Mouse (Mus musculus) kidney, postnatal 0 days (tissue): Measurements from ENCODE around the gene Ift81. TPM values are rescaled to one million over a fixed set of nuclear protein-coding genes. Genes with fewer than 3 reads are reported as not detected.

Source experiments
- ATAC-seq: fragments of 200-750 bp; cut with Nextera tagmentation; replicated peaks from 2 replicates; pipeline ENCODE4 v1.8.0; 2017; ENCODE audit warnings: low read depth, moderate number of reproducible peaks, moderate TSS enrichment, moderate library complexity; ENCODE audit not compliant: low FRiP score
- DNase-seq: peaks from one replicate; pipeline ENCODE4 v3.0.0-alpha.2; 2016; ENCODE audit warnings: low spot score
- H3K27ac ChIP-seq: fragments of 300-500 bp; sonication (generic); 2 replicates; pipeline ENCODE4 v1.5.1; 2014; ENCODE audit warnings: mild to moderate bottlenecking
- H3K27me3 ChIP-seq: fragments of 300-500 bp; sonication (generic); 2 replicates; pipeline ENCODE4 v1.6.1; 2014; ENCODE audit warnings: low read length, mixed read lengths; ENCODE audit not compliant: insufficient read depth
- H3K36me3 ChIP-seq: fragments of 300-500 bp; sonication (generic); 2 replicates; pipeline ENCODE4 v1.6.1; 2014; ENCODE audit warnings: low read length, mixed read lengths; ENCODE audit not compliant: insufficient read depth
- H3K4me1 ChIP-seq: fragments of 300-500 bp; sonication (generic); replicated peaks from 2 replicates; pipeline ENCODE4 v1.6.1; 2014; ENCODE audit warnings: antibody characterized with exemption, low read length, mixed read lengths; ENCODE audit not compliant: insufficient read depth
- H3K4me2 ChIP-seq: fragments of 300-500 bp; sonication (generic); 2 replicates; pipeline ENCODE4 v1.6.1; 2014; ENCODE audit warnings: mild to moderate bottlenecking, low read length, moderate library complexity, mixed read lengths
- H3K4me3 ChIP-seq: fragments of 300-500 bp; sonication (generic); replicated peaks from 2 replicates; pipeline ENCODE4 v1.5.1; 2014; ENCODE audit warnings: low read depth, low read length
- H3K9ac ChIP-seq: fragments of 300-500 bp; sonication (generic); 2 replicates; pipeline ENCODE4 v1.6.1; 2014; ENCODE audit warnings: low read depth, low read length
- H3K9me3 ChIP-seq: fragments of 300-500 bp; sonication (generic); replicated peaks from 2 replicates; pipeline ENCODE4 v1.6.1; 2016; ENCODE audit warnings: low read length, inconsistent platforms, mixed read lengths
- CTCF ChIP-seq: IDR thresholded peaks from 2 replicates; pipeline ENCODE4 v1.5.1; 2016; ENCODE audit warnings: antibody characterized with exemption, low read depth, mild to moderate bottlenecking, moderate library complexity
- WGBS: fragments of 180-500 bp; shearing (Covaris S2); extraction: QIAGEN DNeasy Blood & Tissue Kit; methylation state at CpG from one replicate; pipeline ENCODE4 v1.1.7; 2014; 5-methylcytosine and 5-hydroxymethylcytosine counted together
- polyA plus RNA-seq: library from polyadenylated mRNA; unstranded; fragments of >200 nt; fragmentation: Nextera tagmentation; extraction: Ambion mirVana; gene quantifications from 2 replicates; pipeline ENCODE4 v1.2.1, GENCODE M21; 2015

Gene Ift81
- polyA plus RNA-seq, 1 experiment from 2014 or later = 39.1 TPM

DNA sequence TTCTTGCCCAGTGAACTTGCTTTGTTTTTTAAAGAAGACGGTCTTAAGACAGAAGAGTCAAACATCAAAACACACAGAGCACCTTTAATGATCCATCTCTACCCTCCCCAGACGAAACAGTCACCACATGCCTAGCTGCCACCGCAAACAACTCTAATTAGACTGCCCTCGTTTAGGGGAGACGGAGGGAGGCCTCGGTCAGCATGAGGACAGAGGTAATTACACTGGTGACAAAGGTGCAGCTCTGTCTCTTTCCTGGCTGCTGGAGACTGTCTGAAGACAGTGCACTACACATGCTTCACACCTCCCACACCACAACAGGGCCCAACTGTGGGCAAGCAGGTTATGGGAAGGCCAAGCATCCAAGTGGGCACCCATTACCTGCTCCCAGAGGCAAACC lies 66.5 kb downstream of the Ift81 start:
- ATAC-seq (no peak), DNase-seq (no peak)
- H3K9me3 ChIP-seq = no peaks in the 10 kb centered on the region
- H3K4me3 ChIP-seq = no peak overlapping the region
- no peaks in the 10 kb centered on the region for H3K27me3 ChIP-seq
- no peak overlapping the region for H3K4me2 ChIP-seq
- no peak overlapping the region for H3K9ac ChIP-seq
- 0 out of 2 replicates have a peak, but pooled peaks cover 11% of the 10 kb centered on the region for H3K4me1 ChIP-seq
- H3K36me3 ChIP-seq = no peaks in the 10 kb centered on the region
- TF ChIP-seq CTCF = no peak
- WGBS = 42% methylated on average over 6 of the region's 6 CpGs
- H3K27ac ChIP-seq = no peak overlapping the region

DNA sequence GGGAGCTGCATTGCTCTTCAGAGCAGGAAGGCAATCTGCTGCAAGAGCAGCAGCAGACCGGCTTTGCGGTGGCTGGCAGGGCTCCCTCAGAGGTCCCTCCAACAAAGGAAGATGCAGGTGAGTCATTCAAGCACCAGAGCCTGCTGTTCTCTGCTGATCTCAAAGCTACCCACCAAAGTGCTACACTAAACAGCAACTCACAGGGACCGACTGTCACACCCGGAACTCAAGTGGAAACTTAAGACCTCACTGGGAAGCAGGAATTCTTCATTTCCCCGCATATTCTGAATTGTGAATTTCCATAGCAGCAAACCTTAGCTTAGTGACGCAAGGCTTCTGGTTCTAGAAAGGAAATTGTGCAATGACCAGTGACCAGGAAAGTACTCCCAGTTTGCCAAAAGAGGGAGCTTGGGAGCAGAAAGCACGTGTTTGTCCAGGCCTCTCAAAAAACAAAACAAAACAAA lies 67.0 kb downstream of the Ift81 start:
- H3K4me3 ChIP-seq = no peak overlapping the region
- no peak overlapping the region for H3K4me2 ChIP-seq
- no peaks in the 10 kb centered on the region for H3K27me3 ChIP-seq
- no peaks in the 10 kb centered on the region for H3K36me3 ChIP-seq
- no peaks in the 10 kb centered on the region for H3K9me3 ChIP-seq
- no peak overlapping the region for H3K27ac ChIP-seq
- TF ChIP-seq CTCF = peak; percentile 70
- 0 out of 2 replicates have a peak, but pooled peaks cover 11% of the 10 kb centered on the region for H3K4me1 ChIP-seq
- no peak overlapping the region for H3K9ac ChIP-seq
- WGBS = 44% methylated on average over 7 of the region's 7 CpGs
- no peak for ATAC-seq
- DNase-seq = peak; percentile 91

DNA sequence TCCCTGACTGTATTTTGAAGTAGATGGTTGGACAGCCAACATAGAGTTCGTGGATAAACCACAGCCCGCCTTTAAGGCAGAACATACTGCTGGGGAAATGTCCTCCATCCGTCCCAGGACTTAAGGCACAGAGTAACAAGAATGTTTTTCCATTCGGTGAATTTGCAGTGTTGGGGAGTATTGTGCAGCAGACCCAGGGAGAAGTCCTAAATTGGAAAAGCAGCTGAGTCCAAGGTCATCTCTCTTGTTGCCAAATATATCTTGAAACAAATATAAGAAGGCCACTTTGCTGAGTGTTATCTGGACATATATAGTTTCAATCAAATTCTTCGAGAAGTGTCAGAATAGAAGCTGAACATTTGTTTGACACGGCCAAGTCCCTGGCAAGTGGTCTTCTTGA lies 70.9 kb downstream of the Ift81 start:
- H3K27me3 ChIP-seq = no peaks in the 10 kb centered on the region
- 0 out of 2 replicates have a peak, but pooled peaks cover under 1% of the 10 kb centered on the region for H3K4me1 ChIP-seq
- H3K9ac ChIP-seq = no peak overlapping the region
- no peak for DNase-seq
- no peak overlapping the region for H3K4me3 ChIP-seq
- H3K36me3 ChIP-seq = no peaks in the 10 kb centered on the region
- H3K9me3 ChIP-seq = no peaks in the 10 kb centered on the region
- no peak for ATAC-seq
- H3K27ac ChIP-seq = no peak overlapping the region
- TF ChIP-seq CTCF = no peak
- WGBS = 87% methylated on average over 6 of the region's 6 CpGs
- H3K4me2 ChIP-seq = no peak overlapping the region

DNA sequence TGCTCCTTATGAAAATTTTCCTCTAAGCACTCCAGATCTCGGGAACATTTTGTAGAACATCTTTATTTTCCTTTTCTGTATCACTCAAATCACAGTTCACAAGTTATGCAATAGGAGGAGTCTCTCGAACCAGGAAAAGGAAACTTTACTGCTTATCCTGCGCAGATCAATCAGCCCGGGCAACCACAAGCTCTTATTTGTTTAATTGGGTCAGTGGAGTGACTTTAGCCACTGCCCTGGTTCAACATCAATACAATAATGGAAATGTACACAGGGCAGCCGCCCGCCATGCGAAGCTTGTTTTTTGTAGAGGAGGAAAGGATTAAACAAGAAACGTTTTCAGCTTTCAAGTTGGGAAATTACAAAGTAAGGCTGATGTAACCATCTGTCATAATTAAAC lies 72.4 kb downstream of the Ift81 start:
- ATAC-seq = no peak
- Histone ChIP-seq H3K4me3 (no peak overlapping the region), H3K4me1 (no peaks in the 10 kb centered on the region), H3K9me3 (no peaks in the 10 kb centered on the region), H3K9ac (no peak overlapping the region), H3K27ac (no peak overlapping the region), H3K27me3 (no peaks in the 10 kb centered on the region), H3K4me2 (no peak overlapping the region), H3K36me3 (no peaks in the 10 kb centered on the region)
- TF ChIP-seq CTCF = no peak
- no peak for DNase-seq
- 83% methylated on average over 8 of the region's 8 CpGs for WGBS

DNA sequence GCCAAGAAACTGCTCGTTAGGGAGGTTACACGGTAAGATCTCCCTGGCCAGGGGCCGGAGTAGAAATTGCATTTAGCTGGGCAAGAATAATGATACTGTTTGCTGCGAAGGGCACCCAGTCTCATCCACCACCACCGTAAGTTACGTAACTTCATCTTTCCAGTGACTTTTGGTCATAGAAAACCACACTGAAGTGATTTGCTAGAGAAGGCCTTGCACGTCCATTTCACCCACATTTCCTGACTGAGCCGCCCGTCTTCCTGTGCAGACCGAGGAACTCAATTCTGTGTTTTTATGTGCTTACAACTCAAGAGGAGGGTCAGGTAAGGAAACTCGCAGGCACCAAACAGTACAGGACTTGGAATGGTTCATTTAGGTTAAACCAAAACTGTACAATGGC lies 76.2 kb downstream of the Ift81 start:
- Histone ChIP-seq H3K4me2 (no peak overlapping the region), H3K4me1 (no peaks in the 10 kb centered on the region), H3K27ac (no peak overlapping the region), H3K27me3 (no peaks in the 10 kb centered on the region), H3K9me3 (no peaks in the 10 kb centered on the region), H3K36me3 (no peaks in the 10 kb centered on the region), H3K9ac (no peak overlapping the region), H3K4me3 (no peak overlapping the region)
- 94% methylated on average over 11 of the region's 11 CpGs for WGBS
- ATAC-seq (no peak), DNase-seq (no peak)
- TF ChIP-seq CTCF = no peak

DNA sequence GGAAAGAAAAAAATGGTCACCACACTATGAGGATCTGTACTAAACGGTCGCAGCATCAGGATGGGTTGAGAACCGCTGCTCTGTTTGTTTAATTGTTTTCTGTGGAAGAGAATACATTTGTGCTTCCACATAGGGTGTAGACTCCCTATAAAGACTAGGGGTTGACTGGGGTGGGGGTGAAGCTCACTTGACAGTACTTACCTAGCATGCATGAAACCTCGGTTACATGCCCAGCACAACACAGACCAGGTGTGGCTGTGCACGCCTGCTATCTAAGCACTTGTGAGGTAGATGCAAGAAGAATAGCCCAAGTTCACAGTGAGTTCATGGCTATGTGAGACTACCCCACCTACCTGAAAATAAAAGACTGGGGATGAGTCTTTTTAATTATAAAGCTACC lies 76.7 kb downstream of the Ift81 start:
- TF ChIP-seq CTCF = no peak
- H3K27ac ChIP-seq = no peak overlapping the region
- no peaks in the 10 kb centered on the region for H3K27me3 ChIP-seq
- no peaks in the 10 kb centered on the region for H3K9me3 ChIP-seq
- no peak overlapping the region for H3K4me2 ChIP-seq
- no peaks in the 10 kb centered on the region for H3K36me3 ChIP-seq
- no peak overlapping the region for H3K4me3 ChIP-seq
- no peak for DNase-seq
- no peaks in the 10 kb centered on the region for H3K4me1 ChIP-seq
- ATAC-seq = no peak
- H3K9ac ChIP-seq = no peak overlapping the region
- WGBS = 98% methylated on average over 5 of the region's 5 CpGs

DNA sequence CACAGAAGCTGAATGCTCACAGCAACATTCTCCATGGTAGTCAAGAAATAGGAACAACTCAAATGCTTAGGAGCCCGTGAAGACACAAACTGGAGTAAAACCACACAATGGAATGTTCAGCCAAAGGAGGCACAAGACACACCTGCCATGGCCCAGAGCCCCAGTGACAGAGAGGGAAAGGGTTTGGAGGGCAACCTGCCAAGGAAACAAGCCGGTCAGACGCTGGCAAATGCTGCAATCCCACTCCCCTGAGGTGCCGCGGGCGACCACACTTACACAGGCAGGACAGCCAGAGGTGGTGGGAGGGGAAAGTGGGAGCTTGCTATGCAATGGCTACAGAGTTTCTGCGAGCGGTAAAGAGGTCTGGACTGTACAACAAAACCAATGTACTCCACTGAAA lies 80.4 kb downstream of the Ift81 start:
- no peak for TF ChIP-seq CTCF
- 82% methylated on average over 8 of the region's 8 CpGs for WGBS
- no peak for ATAC-seq
- no peaks in the 10 kb centered on the region for H3K36me3 ChIP-seq
- H3K27ac ChIP-seq = no peak overlapping the region
- no peaks in the 10 kb centered on the region for H3K27me3 ChIP-seq
- H3K4me2 ChIP-seq = no peak overlapping the region
- no peak overlapping the region for H3K4me3 ChIP-seq
- H3K4me1 ChIP-seq = peaks cover 14% of the 10 kb centered on the region; the same call in 1 of the 2 replicates
- H3K9ac ChIP-seq = no peak overlapping the region
- DNase-seq = no peak
- no peaks in the 10 kb centered on the region for H3K9me3 ChIP-seq
